ENCODE assay signal across 8 mouse cellular contexts in the genomic region with DNA sequence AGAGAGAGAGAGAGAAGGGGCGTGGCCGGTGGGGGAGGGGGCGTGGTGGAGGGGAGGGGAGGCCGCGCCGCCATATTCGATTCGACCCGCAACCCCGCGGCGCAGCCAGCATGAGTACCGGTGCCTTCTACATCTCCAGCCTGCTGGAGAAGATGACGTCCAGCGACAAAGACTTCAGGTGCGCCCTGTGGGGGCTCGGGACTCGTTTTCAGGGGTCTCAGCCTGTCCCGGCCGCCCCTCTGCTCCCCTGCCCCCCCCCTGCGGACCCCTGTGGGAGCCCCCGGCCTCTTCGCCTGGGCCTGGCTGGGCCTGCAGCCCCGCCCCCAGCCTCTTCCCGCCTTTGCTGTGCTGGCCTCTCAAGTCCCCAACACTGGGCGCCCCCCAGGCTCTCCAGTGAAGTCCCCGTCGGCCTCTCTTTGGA. TPM values are rescaled to one million over a fixed set of nuclear protein-coding genes. Genes with fewer than 3 reads are reported as not detected.
A peak's percentile ranks its signal among the peaks of the same experiment; 100 is the strongest.
DNase-seq lines count a peak whose midpoint lies in the region; ATAC-seq and TF ChIP-seq lines count a peak whose summit lies in the region.

TSS of gene Cand2 (plus strand) at position 38 of the 421 bp plus-strand sequence.

- peaks cover 16% of the 10 kb centered on the region for H3K4me1 ChIP-seq in lung, embryonic 14.5 days (ENCODE audit: insufficient read depth)
- H3K4me1 ChIP-seq in embryonic fibroblast, embryonic 13.5 days (ENCODE audit: control insufficient read depth, insufficient read depth, low read length), result peaks cover 8% of the 10 kb centered on the region; the same call in 1 of the 2 replicates
- peaks cover 25% of the 10 kb centered on the region for H3K4me1 ChIP-seq in limb, embryonic 15.5 days

- peak within 1 kb of the TSS; percentile 41 for H3ac ChIP-seq in myocyte (ENCODE audit: control insufficient read depth, insufficient read length)

- 1% methylated on average over 21 of the region's 28 CpGs for WGBS in lung, embryonic 14.5 days
- 0% methylated on average over 18 of the region's 28 CpGs for WGBS in limb, embryonic 15.5 days

- no peak for TF ChIP-seq CTCF in lung, embryonic 14.5 days (IDR thresholded peaks at IDR 0.05; ENCODE audit: low read depth)
- TF ChIP-seq CTCF in embryonic fibroblast, embryonic 13.5 days (IDR thresholded peaks at IDR 0.05; ENCODE audit: borderline replicate concordance, insufficient read depth, low read length), result no peak

- peak within 1 kb of the TSS; percentile 79 for H3K4me3 ChIP-seq in lung, embryonic 14.5 days (ENCODE audit: low read depth, low read length)
- peak within 1 kb of the TSS; percentile 90 for H3K4me3 ChIP-seq in embryonic fibroblast, embryonic 13.5 days (ENCODE audit: insufficient read depth, low read length)
- peak within 1 kb of the TSS; percentile 86 for H3K4me3 ChIP-seq in limb, embryonic 15.5 days
- H3K4me3 ChIP-seq in myocyte, result peak within 1 kb of the TSS; percentile 42

- intact Hi-C loops in heart, postnatal 10 days (cut with DNase I), result loop anchor here (5.0 kb wide), 1 partner anchor 167 kb away; no protein-coding TSS in a partner anchor

- no peaks in the 10 kb centered on the region for H3K27me3 ChIP-seq in lung, embryonic 14.5 days (ENCODE audit: insufficient read depth, low read length)
- no peaks in the 10 kb centered on the region for H3K27me3 ChIP-seq in limb, embryonic 15.5 days
- H3K27me3 ChIP-seq in myocyte (ENCODE audit: control insufficient read depth, insufficient read depth, insufficient read length), result no peaks in the 10 kb centered on the region

- peak; percentile 49 for TF ChIP-seq POLR2A in embryonic fibroblast, embryonic 13.5 days (IDR thresholded peaks at IDR 0.05; ENCODE audit: low read depth, low read length)
- TF ChIP-seq POLR2A in myocyte (IDR thresholded peaks at IDR 0.05; ENCODE audit: insufficient read length, low read depth), result peak; percentile 32

- ATAC-seq in lung, embryonic 14.5 days (ENCODE audit: insufficient read depth), result peak; percentile 89
- ATAC-seq in limb, embryonic 15.5 days (ENCODE audit: insufficient number of reproducible peaks, low FRiP score, low TSS enrichment, low read depth), result peak; percentile 85

- H3K79me2 ChIP-seq in myocyte (ENCODE audit: control insufficient read depth, insufficient read depth), result peaks cover 16% of the 10 kb centered on the region

- H3K36me3 ChIP-seq in lung, embryonic 14.5 days (ENCODE audit: insufficient read depth), result peaks cover 13% of the 10 kb centered on the region
- peaks cover 9% of the 10 kb centered on the region; the same call in 1 of the 2 replicates for H3K36me3 ChIP-seq in limb, embryonic 15.5 days
- H3K36me3 ChIP-seq in myocyte (ENCODE audit: control insufficient read depth, insufficient read depth), result no peaks in the 10 kb centered on the region

- H3K4me2 ChIP-seq in lung, embryonic 14.5 days, result peak within 1 kb of the TSS; percentile 96
- peak within 1 kb of the TSS; percentile 74 for H3K4me2 ChIP-seq in limb, embryonic 15.5 days
- peak within 1 kb of the TSS; percentile 91 for H3K4me2 ChIP-seq in myocyte (ENCODE audit: low read depth)

- H3K27ac ChIP-seq in lung, embryonic 14.5 days (ENCODE audit: low read depth), result peak within 1 kb of the TSS; percentile 88
- no peak within 1 kb of the TSS for H3K27ac ChIP-seq in embryonic fibroblast, embryonic 13.5 days (ENCODE audit: insufficient read depth, low read length)
- peak within 1 kb of the TSS; percentile 91 for H3K27ac ChIP-seq in limb, embryonic 15.5 days

- peak; percentile 83 for DNase-seq in lung, embryonic 14.5 days
- DNase-seq in lung, postnatal 25 days (ENCODE audit: low spot score), result no peak
- DNase-seq in adrenal gland, postnatal 4 days (ENCODE audit: low spot score in 2 of 2), result peak in 1 of 2 experiments; percentile 28
- peak; percentile 71 to 75 for DNase-seq in heart, postnatal 10 days
- DNase-seq in thymus, postnatal 4 days, result peak; percentile 88

- no peaks in the 10 kb centered on the region for H3K9me3 ChIP-seq in lung, embryonic 14.5 days (ENCODE audit: low read depth, low read length)
- H3K9me3 ChIP-seq in limb, embryonic 15.5 days, result no peaks in the 10 kb centered on the region

- peak within 1 kb of the TSS; percentile 76 for H3K9ac ChIP-seq in lung, embryonic 14.5 days
- H3K9ac ChIP-seq in limb, embryonic 15.5 days, result peak within 1 kb of the TSS; percentile 73

TF ChIP-seq in myocyte, 11 proteins besides CTCF, POLR2A, EP300 and RAD21:
- TF ChIP-seq TCF12 (IDR thresholded peaks at IDR 0.05; ENCODE audit: insufficient read depth, poor library complexity, severe bottlenecking) (no peak), E2F4 (IDR thresholded peaks at IDR 0.05; ENCODE audit: insufficient read depth) (no peak), MYOG (IDR thresholded peaks at IDR 0.05; ENCODE audit: control insufficient read depth in 1 of 3, insufficient read depth in 1 of 3, insufficient read length in 2 of 3, low read depth in 2 of 3) (no peak), SRF (IDR thresholded peaks at IDR 0.05; ENCODE audit: control insufficient read depth, insufficient read length, low read depth) (no peak), MAX (IDR thresholded peaks at IDR 0.05; ENCODE audit: low read depth) (no peak), TCF3 (IDR thresholded peaks at IDR 0.05; ENCODE audit: insufficient read length, low read depth) (no peak), MYOD1 (IDR thresholded peaks at IDR 0.05; ENCODE audit: control insufficient read depth in 1 of 3, insufficient read length in 2 of 3, low read depth in 2 of 3) (no peak), USF1 (IDR thresholded peaks at IDR 0.05; ENCODE audit: low read depth) (no peak), REST (IDR thresholded peaks at IDR 0.05; ENCODE audit: insufficient read depth, insufficient read length) (no peak), POLR2AphosphoS2 (IDR thresholded peaks at IDR 0.05; ENCODE audit: insufficient read length, low read depth) (no peak), CEBPB (IDR thresholded peaks at IDR 0.05; ENCODE audit: insufficient read depth, poor library complexity, severe bottlenecking) (no peak)

RNA-seq across cellular contexts. Expression of gene Cand2, which starts in this region (rescaled TPM):
- 38.3 and 46.3 TPM in 2 replicates for polyA plus RNA-seq in lung, embryonic 14.5 days (2014; fragmentation: Nextera tagmentation; extraction: Ambion mirVana)
- total RNA-seq in adrenal gland, postnatal 4 days (2021), result 10 to 100 TPM; 23.4 to 24.2 TPM
- 12.0 and 12.3 TPM in 2 replicates for polyA plus RNA-seq in embryonic fibroblast, embryonic 13.5 days (2011; ENCODE audit: insufficient read length, low read depth, missing spikeins)
- total RNA-seq in heart, postnatal 10 days (2021), result 10 to 100 TPM; 73.0 to 87.4 TPM
- 33.8 and 36.2 TPM in 2 replicates for polyA plus RNA-seq in limb, embryonic 15.5 days (2015; fragmentation: Nextera tagmentation; extraction: Ambion mirVana)
- 31.3 TPM for polyA plus RNA-seq in myocyte (2012; fragmentation: generic; extraction: Trizol)
